Mouse (Mus musculus): Measurements from ENCODE around the gene Fmod. TPM values are rescaled to one million over a fixed set of nuclear protein-coding genes. Genes with fewer than 3 reads are reported as not detected.

Gene Fmod
- 1.7 and 4.0 TPM in 2 replicates for polyA plus RNA-seq (2014; fragmentation: Nextera tagmentation; extraction: Ambion mirVana)

DNA sequence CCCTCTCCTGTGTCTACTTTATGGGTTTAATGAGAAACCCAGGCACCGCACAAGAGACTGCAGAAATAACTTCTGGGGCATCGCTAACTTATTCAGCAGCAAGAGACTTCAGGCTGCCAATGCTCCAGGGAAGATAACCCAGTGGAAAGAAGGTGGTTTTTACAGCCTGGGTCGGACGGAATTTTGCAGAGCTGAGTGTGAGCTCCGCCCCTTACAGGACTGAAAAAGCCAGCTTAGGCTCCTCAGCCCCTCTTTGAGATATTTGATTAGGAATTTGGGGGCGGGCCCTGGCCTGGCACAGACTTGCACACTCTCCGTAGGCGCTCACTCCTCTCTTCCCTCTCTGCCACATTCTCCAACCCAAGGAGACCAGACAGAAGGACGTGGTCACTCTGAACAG lies at the start of gene Fmod:
Gene Fmod, plus strand, starts transcription at position 83 of the 400 bp plus-strand sequence.
- Histone ChIP-seq H3K27me3 (ENCODE audit: control insufficient read depth, insufficient read depth, low read length) (no peaks in the 10 kb centered on the region), H3K4me3 (ENCODE audit: low read length) (no peak within 1 kb of the TSS), H3K36me3 (ENCODE audit: control insufficient read depth, insufficient read depth, low read length) (no peaks in the 10 kb centered on the region), H3K9ac (ENCODE audit: low read depth, low read length) (no peak within 1 kb of the TSS), H3K4me2 (replicated peaks; ENCODE audit: low read depth, low read length) (peak within 1 kb of the TSS; percentile 17; the same call in 1 of the 2 replicates), H3K9me3 (ENCODE audit: control insufficient read depth, low read length) (no peaks in the 10 kb centered on the region), H3K27ac (ENCODE audit: low read depth, low read length) (no peak within 1 kb of the TSS), H3K4me1 (ENCODE audit: control insufficient read depth, insufficient read depth, low read length) (0 out of 2 replicates have a peak, but pooled peaks cover 6% of the 10 kb centered on the region)
- 0 out of 2 replicates have a peak, but pooled peaks have one; percentile 59 for ATAC-seq (ENCODE audit: low FRiP score, low TSS enrichment)
- WGBS: 22% methylated on average over 9 of the region's 9 CpGs

- H3K9me3 ChIP-seq (ENCODE audit: control insufficient read depth, low read length): no peaks in the 10 kb centered on the region
- no peak for ATAC-seq (ENCODE audit: low FRiP score, low TSS enrichment)
- WGBS: 16% methylated on average over 3 of the region's 3 CpGs
- no peaks in the 10 kb centered on the region for H3K27me3 ChIP-seq (ENCODE audit: control insufficient read depth, insufficient read depth, low read length)
- no peak overlapping the region for H3K4me2 ChIP-seq (replicated peaks; ENCODE audit: low read depth, low read length)
- H3K36me3 ChIP-seq (ENCODE audit: control insufficient read depth, insufficient read depth, low read length): no peaks in the 10 kb centered on the region
- H3K27ac ChIP-seq (ENCODE audit: low read depth, low read length): no peak overlapping the region
- H3K9ac ChIP-seq (ENCODE audit: low read depth, low read length): no peak overlapping the region
- H3K4me1 ChIP-seq (ENCODE audit: control insufficient read depth, insufficient read depth, low read length): no peaks in the 10 kb centered on the region
- H3K4me3 ChIP-seq (ENCODE audit: low read length): no peak overlapping the region
Observed at GRCm38 (mm10) chr1:133988845-133989244, 48.2 kb upstream of the Fmod start.

GRCm38 (mm10) chr1:133991277-133991676 lies 45.8 kb upstream of the Fmod start:
- no peak overlapping the region for H3K4me2 ChIP-seq (replicated peaks; ENCODE audit: low read depth, low read length)
- H3K4me1 ChIP-seq (ENCODE audit: control insufficient read depth, insufficient read depth, low read length): no peaks in the 10 kb centered on the region
- no peak overlapping the region for H3K27ac ChIP-seq (ENCODE audit: low read depth, low read length)
- WGBS: 69% methylated on average over 8 of the region's 8 CpGs
- no peak overlapping the region for H3K9ac ChIP-seq (ENCODE audit: low read depth, low read length)
- no peaks in the 10 kb centered on the region for H3K36me3 ChIP-seq (ENCODE audit: control insufficient read depth, insufficient read depth, low read length)
- no peak overlapping the region for H3K4me3 ChIP-seq (ENCODE audit: low read length)
- no peaks in the 10 kb centered on the region for H3K9me3 ChIP-seq (ENCODE audit: control insufficient read depth, low read length)
- no peaks in the 10 kb centered on the region for H3K27me3 ChIP-seq (ENCODE audit: control insufficient read depth, insufficient read depth, low read length)
- ATAC-seq (ENCODE audit: low FRiP score, low TSS enrichment): no peak

DNA sequence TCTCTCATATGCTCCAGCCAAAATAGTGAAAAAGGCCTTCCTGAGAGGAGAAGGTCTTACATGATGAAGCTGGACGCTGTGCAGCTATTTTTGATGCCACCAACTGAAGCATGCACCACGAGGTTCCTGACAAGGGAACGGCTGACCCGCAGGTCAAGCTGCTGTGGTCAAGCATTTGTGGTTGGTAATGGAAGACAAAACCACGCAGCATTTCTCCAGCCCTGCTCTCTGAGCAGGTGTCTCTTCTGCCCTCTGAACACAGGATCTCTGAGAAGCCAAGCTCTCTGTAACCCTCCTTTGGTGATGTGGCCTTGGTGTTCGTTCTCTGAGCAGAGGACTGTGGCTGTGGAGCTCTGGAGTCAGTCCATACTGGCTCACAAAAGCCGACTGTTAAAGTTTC lies 31.6 kb upstream of the Fmod start:
- H3K4me2 ChIP-seq (replicated peaks; ENCODE audit: low read depth, low read length): no peak overlapping the region
- H3K4me1 ChIP-seq (ENCODE audit: control insufficient read depth, insufficient read depth, low read length): no peaks in the 10 kb centered on the region
- no peak overlapping the region for H3K4me3 ChIP-seq (ENCODE audit: low read length)
- 59% methylated on average over 7 of the region's 7 CpGs for WGBS
- no peaks in the 10 kb centered on the region for H3K9me3 ChIP-seq (ENCODE audit: control insufficient read depth, low read length)
- no peak for ATAC-seq (ENCODE audit: low FRiP score, low TSS enrichment)
- H3K36me3 ChIP-seq (ENCODE audit: control insufficient read depth, insufficient read depth, low read length): no peaks in the 10 kb centered on the region
- H3K9ac ChIP-seq (ENCODE audit: low read depth, low read length): no peak overlapping the region
- no peaks in the 10 kb centered on the region for H3K27me3 ChIP-seq (ENCODE audit: control insufficient read depth, insufficient read depth, low read length)
- no peak overlapping the region for H3K27ac ChIP-seq (ENCODE audit: low read depth, low read length)

DNA sequence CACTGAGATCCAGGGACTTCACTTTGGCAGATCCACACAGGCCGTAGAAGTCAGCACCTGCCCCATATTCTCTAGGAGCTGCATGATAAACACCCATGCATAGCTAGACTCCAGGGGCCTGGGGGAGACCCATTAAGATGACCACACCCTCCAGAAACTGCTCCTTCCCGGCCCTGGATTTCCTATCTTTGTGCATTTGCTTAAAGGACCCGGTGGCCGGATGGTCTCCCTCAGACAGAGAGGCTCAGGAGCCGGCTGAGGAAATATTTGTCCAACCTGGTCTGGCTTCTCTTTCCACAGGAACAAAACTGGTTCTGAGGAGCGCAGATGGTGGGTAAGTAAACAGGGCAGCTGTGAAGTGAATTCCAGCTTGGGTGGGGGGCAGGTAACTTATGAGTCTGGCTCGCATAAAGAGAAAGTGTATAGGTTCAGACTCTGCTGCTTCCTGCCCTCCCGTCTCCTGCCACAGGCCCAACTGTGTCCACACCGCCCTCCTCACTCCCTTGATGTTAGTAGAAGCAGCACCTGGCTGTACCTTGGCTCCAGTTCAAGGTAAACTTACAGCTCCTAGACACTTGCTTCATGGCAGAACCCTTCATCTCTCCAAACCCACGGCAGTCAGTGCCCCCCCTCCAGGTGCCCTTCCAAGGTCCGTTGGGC lies 30.8 kb upstream of the Fmod start:
- 75% methylated on average over 11 of the region's 11 CpGs for WGBS
- Histone ChIP-seq H3K27ac (ENCODE audit: low read depth, low read length) (no peak overlapping the region), H3K4me2 (replicated peaks; ENCODE audit: low read depth, low read length) (no peak overlapping the region), H3K4me3 (ENCODE audit: low read length) (no peak overlapping the region), H3K27me3 (ENCODE audit: control insufficient read depth, insufficient read depth, low read length) (no peaks in the 10 kb centered on the region), H3K9me3 (ENCODE audit: control insufficient read depth, low read length) (no peaks in the 10 kb centered on the region), H3K9ac (ENCODE audit: low read depth, low read length) (no peak overlapping the region), H3K36me3 (ENCODE audit: control insufficient read depth, insufficient read depth, low read length) (no peaks in the 10 kb centered on the region), H3K4me1 (ENCODE audit: control insufficient read depth, insufficient read depth, low read length) (no peaks in the 10 kb centered on the region)
- ATAC-seq (ENCODE audit: low FRiP score, low TSS enrichment): no peak

DNA sequence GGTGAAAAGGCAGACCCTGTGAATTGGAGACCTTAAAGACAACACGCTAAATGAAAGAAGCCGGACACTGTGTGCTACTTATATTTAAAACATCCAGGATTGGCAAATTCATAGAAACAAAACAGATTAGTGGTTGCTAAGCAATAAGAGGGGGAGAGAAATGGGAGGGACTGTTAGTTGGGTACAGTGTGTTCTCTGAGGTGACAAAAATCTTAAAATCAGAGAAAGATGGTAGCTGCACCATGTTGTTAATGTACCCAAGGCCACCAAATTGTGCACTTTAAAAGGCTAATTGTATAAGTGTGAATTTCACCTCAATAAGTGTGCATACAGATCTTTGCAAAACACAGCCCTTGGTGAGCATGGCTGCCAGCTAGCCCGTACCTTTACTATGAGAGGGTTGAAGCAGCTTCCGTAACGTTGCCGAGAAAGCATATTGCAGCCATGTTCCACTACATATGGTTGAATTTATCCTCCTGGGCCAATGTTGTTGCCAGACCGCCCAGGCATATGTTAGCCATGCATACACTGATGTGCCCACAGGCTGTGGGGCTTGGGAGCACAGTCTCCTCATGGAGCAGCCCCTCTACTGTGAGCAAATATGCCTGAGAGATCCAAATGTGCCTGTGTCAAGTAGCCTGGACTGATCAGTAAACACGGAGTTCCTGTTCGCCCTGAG lies 12.6 kb upstream of the Fmod start:
- H3K9ac ChIP-seq (ENCODE audit: low read depth, low read length): no peak overlapping the region
- H3K27me3 ChIP-seq (ENCODE audit: control insufficient read depth, insufficient read depth, low read length): no peaks in the 10 kb centered on the region
- H3K4me2 ChIP-seq (replicated peaks; ENCODE audit: low read depth, low read length): no peak overlapping the region
- 92% methylated on average over 9 of the region's 9 CpGs for WGBS
- no peak for ATAC-seq (ENCODE audit: low FRiP score, low TSS enrichment)
- no peaks in the 10 kb centered on the region for H3K4me1 ChIP-seq (ENCODE audit: control insufficient read depth, insufficient read depth, low read length)
- H3K4me3 ChIP-seq (ENCODE audit: low read length): no peak overlapping the region
- no peak overlapping the region for H3K27ac ChIP-seq (ENCODE audit: low read depth, low read length)
- H3K36me3 ChIP-seq (ENCODE audit: control insufficient read depth, insufficient read depth, low read length): no peaks in the 10 kb centered on the region
- H3K9me3 ChIP-seq (ENCODE audit: control insufficient read depth, low read length): no peaks in the 10 kb centered on the region

DNA sequence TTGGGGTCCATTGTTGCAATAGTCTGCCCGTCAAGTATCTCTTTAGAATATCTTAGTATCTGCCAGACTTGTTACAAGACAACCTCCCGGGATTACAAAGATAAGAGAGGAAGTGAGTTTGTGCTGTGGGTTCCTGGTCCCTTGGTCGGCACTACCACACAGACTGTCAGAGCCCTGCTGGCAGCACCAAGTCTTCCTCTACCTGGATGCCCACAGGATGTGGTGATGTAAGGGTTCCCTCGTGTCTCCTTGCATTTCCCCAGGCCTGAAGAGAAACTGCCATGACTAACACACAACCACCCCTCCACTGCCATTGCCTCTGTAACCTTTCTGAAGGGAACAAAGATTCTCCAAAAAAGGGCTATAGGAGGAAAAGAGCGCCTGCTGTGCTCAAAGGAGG lies 11.1 kb upstream of the Fmod start:
- WGBS: 82% methylated on average over 5 of the region's 5 CpGs
- Histone ChIP-seq H3K27me3 (ENCODE audit: control insufficient read depth, insufficient read depth, low read length) (no peaks in the 10 kb centered on the region), H3K36me3 (ENCODE audit: control insufficient read depth, insufficient read depth, low read length) (no peaks in the 10 kb centered on the region), H3K9ac (ENCODE audit: low read depth, low read length) (no peak overlapping the region), H3K9me3 (ENCODE audit: control insufficient read depth, low read length) (no peaks in the 10 kb centered on the region), H3K4me3 (ENCODE audit: low read length) (no peak overlapping the region), H3K4me1 (ENCODE audit: control insufficient read depth, insufficient read depth, low read length) (no peaks in the 10 kb centered on the region), H3K4me2 (replicated peaks; ENCODE audit: low read depth, low read length) (no peak overlapping the region), H3K27ac (ENCODE audit: low read depth, low read length) (no peak overlapping the region)
- ATAC-seq (ENCODE audit: low FRiP score, low TSS enrichment): no peak

DNA sequence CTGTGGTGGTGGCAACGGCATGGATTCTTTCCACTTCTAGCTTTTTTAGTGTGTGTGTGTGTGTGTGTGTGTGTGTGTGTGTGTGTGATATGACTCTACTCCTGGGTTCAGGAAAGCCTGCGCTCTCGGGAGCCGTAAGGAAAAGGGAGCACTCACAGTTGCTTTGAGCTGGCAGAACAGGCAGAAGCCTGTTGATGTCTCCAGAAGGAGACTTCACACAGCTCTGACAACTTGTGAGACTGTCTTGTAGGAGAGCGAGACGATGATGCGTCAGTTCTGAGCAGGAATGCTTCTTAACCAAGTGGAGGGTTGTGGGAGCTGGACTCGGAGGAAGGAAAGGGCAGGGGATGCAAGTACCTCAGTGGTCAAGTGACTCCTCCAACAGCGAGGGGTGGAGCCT lies 10.3 kb upstream of the Fmod start:
- no peak overlapping the region for H3K9ac ChIP-seq (ENCODE audit: low read depth, low read length)
- H3K27ac ChIP-seq (ENCODE audit: low read depth, low read length): no peak overlapping the region
- no peaks in the 10 kb centered on the region for H3K4me1 ChIP-seq (ENCODE audit: control insufficient read depth, insufficient read depth, low read length)
- no peaks in the 10 kb centered on the region for H3K9me3 ChIP-seq (ENCODE audit: control insufficient read depth, low read length)
- no peak for ATAC-seq (ENCODE audit: low FRiP score, low TSS enrichment)
- 81% methylated on average over 9 of the region's 9 CpGs for WGBS
- no peaks in the 10 kb centered on the region for H3K27me3 ChIP-seq (ENCODE audit: control insufficient read depth, insufficient read depth, low read length)
- H3K36me3 ChIP-seq (ENCODE audit: control insufficient read depth, insufficient read depth, low read length): no peaks in the 10 kb centered on the region
- H3K4me2 ChIP-seq (replicated peaks; ENCODE audit: low read depth, low read length): no peak overlapping the region
- no peak overlapping the region for H3K4me3 ChIP-seq (ENCODE audit: low read length)

DNA sequence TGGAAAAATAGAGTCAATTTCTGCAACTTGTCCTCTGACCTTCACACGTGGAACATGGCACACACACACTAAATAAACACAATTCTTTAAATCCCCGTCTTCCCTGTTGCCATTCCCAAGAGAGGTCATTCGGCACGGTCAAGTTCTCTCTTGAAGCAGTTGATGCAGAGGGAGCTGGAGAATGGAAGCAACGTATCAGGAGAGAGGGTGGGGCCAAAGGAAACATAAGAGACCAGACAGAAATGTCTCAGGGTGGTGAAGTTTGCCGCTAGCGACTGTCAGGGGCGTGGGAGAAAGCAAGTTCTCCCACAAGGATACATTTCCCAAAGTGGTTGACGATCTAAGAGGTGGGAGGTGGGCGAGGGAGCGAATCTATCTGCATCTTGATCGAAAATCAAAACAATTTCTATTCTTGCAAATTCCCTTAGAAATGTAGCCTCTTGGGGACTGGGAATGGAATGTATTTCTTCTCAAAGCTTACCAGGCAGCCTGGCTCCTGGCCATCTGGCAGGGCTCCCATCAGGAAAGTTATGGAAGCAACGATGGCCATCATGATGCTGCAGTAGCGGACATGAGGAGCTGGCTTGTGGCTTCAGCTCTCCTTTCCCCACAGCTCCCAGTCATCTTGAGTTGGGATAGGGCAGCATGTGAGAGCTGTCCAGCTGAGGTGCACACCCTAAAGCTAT lies 8.8 kb upstream of the Fmod start:
- Histone ChIP-seq H3K27me3 (ENCODE audit: control insufficient read depth, insufficient read depth, low read length) (no peaks in the 10 kb centered on the region), H3K27ac (ENCODE audit: low read depth, low read length) (no peak overlapping the region), H3K4me2 (replicated peaks; ENCODE audit: low read depth, low read length) (no peak overlapping the region), H3K4me3 (ENCODE audit: low read length) (no peak overlapping the region), H3K4me1 (ENCODE audit: control insufficient read depth, insufficient read depth, low read length) (no peaks in the 10 kb centered on the region), H3K36me3 (ENCODE audit: control insufficient read depth, insufficient read depth, low read length) (no peaks in the 10 kb centered on the region), H3K9me3 (ENCODE audit: control insufficient read depth, low read length) (no peaks in the 10 kb centered on the region), H3K9ac (ENCODE audit: low read depth, low read length) (no peak overlapping the region)
- 64% methylated on average over 14 of the region's 14 CpGs for WGBS
- no peak for ATAC-seq (ENCODE audit: low FRiP score, low TSS enrichment)

Data from kidney, embryonic 14.5 days (tissue).